In the genomic region with DNA sequence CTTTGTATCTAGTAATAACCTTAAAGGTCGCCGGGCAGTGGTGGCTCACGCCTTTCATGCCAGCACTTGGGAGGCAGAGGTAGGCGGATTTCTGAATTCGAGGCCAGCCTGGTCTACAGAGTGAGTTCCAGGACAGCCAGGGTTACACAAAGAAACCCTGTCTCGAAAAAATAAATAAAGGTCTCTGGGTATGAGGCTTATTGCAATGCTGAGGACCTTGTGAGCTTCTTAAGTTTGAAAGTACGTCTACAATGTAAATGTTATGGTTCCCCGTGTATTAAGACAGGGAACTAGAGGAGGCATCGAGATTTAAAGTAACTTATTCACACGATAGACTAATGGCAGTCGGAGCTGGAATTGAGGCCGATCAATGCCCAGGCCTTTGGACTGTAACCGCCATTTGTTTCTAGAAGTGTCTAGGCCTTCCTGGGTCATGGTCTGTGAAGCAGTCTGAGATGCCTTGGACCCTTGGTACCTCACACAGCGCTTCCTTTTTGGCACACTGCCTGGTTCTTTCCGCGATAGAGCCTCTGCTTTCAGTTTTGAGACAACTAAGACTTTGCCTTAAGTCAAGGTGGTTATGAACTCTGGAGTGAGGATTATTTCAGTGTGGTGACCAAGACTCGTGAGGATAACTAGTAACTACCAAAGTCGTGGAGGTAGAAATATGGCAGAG, we compare ENCODE assay signal across 8 mouse cellular contexts. TPM values are rescaled to one million over a fixed set of nuclear protein-coding genes. Genes with fewer than 3 reads are reported as not detected.
DNase-seq lines count a peak whose midpoint lies in the region; ATAC-seq and TF ChIP-seq lines count a peak whose summit lies in the region.

No protein-coding gene starts in this region.

- H3K4me1 ChIP-seq in forebrain, embryonic 10.5 days, result peaks cover 19% of the 10 kb centered on the region
- peaks cover 13% of the 10 kb centered on the region for H3K4me1 ChIP-seq in lung, embryonic 16.5 days (replicated peaks; ENCODE audit: control insufficient read depth, insufficient read depth, low read length)

- peaks cover 50% of the 10 kb centered on the region for H3K79me2 ChIP-seq in C2C12 (ENCODE audit: control insufficient read depth, insufficient read depth)

- intact Hi-C loops in heart, postnatal 14 days (cut with DNase I), result no loop called here

- peak overlapping the region; percentile 87 for H3K9ac ChIP-seq in lung, embryonic 16.5 days (ENCODE audit: low read length)

- no peak for TF ChIP-seq CTCF in C2C12 (IDR thresholded peaks at IDR 0.05; ENCODE audit: control insufficient read depth, insufficient read depth, insufficient read length)

- peak overlapping the region; percentile 96 for H3ac ChIP-seq in C2C12 (ENCODE audit: control insufficient read depth, insufficient read length, low read depth)

- H3K36me3 ChIP-seq in C2C12 (ENCODE audit: control insufficient read depth, insufficient read depth), result peaks cover 38% of the 10 kb centered on the region
- H3K36me3 ChIP-seq in forebrain, embryonic 10.5 days (replicated peaks), result peaks cover 16% of the 10 kb centered on the region
- H3K36me3 ChIP-seq in lung, embryonic 16.5 days (ENCODE audit: control insufficient read depth, insufficient read depth, low read length), result peaks cover 3% of the 10 kb centered on the region; the same call in 1 of the 2 replicates

- H3K9me3 ChIP-seq in forebrain, embryonic 10.5 days, result no peaks in the 10 kb centered on the region
- H3K9me3 ChIP-seq in lung, embryonic 16.5 days (ENCODE audit: control insufficient read depth, low read length), result no peaks in the 10 kb centered on the region

- 42% methylated on average over 18 of the region's 18 CpGs for WGBS in forebrain, embryonic 10.5 days
- WGBS in lung, embryonic 16.5 days, result 13% methylated on average over 18 of the region's 18 CpGs

- peak overlapping the region; percentile 74 for H3K4me2 ChIP-seq in lung, embryonic 16.5 days (ENCODE audit: low read depth, low read length)

- peak overlapping the region; percentile 87 for H3K27ac ChIP-seq in forebrain, embryonic 10.5 days
- H3K27ac ChIP-seq in lung, embryonic 16.5 days (ENCODE audit: low read length), result peak overlapping the region; percentile 82

- H3K4me3 ChIP-seq in C2C12 (ENCODE audit: insufficient read depth, poor library complexity, severe bottlenecking), result peak overlapping the region; percentile 72
- peak overlapping the region; percentile 78 for H3K4me3 ChIP-seq in forebrain, embryonic 10.5 days
- H3K4me3 ChIP-seq in lung, embryonic 16.5 days (ENCODE audit: low read length), result peak overlapping the region; percentile 82

- peak; percentile 56 for ATAC-seq in lung, embryonic 16.5 days (ENCODE audit: low read depth)
- ATAC-seq in neutrophil, adult 5-6 weeks (ENCODE audit: extremely low read depth, insufficient number of reproducible peaks, low FRiP score, poor library complexity, severe bottlenecking), result peak; percentile 40

- peaks cover 38% of the 10 kb centered on the region for H3K79me3 ChIP-seq in C2C12 (ENCODE audit: low read depth)

- peak; percentile 60 for DNase-seq in adrenal gland, adult 8-10 months
- DNase-seq in forebrain, embryonic 10.5 days (ENCODE audit: extremely low spot score, low spot score), result no peak
- DNase-seq in heart, postnatal 14 days, result peak; percentile 67 to 75
- DNase-seq in kidney, postnatal 36 days, result peak; percentile 89 to 90
- peak; percentile 71 for DNase-seq in thymus, postnatal 14 days

- no peaks in the 10 kb centered on the region for H3K27me3 ChIP-seq in C2C12 (ENCODE audit: control insufficient read depth, insufficient read depth, insufficient read length)
- peaks cover 12% of the 10 kb centered on the region for H3K27me3 ChIP-seq in forebrain, embryonic 10.5 days (ENCODE audit: poor library complexity, severe bottlenecking)
- H3K27me3 ChIP-seq in lung, embryonic 16.5 days (ENCODE audit: control insufficient read depth, insufficient read depth, low read depth, low read length), result no peaks in the 10 kb centered on the region

TF ChIP-seq in C2C12, 6 proteins besides CTCF, POLR2A, EP300 and RAD21:
- TF ChIP-seq MYOG (IDR thresholded peaks at IDR 0.05; ENCODE audit: control insufficient read depth, extremely low read depth, insufficient read length) (no peak), MYOD1 (IDR thresholded peaks at IDR 0.05; ENCODE audit: control insufficient read depth, insufficient read length, low read depth) (no peak), MAX (IDR thresholded peaks at IDR 0.05) (no peak), CEBPB (IDR thresholded peaks at IDR 0.05; ENCODE audit: low read depth) (no peak), FOSL1 (IDR thresholded peaks at IDR 0.05; ENCODE audit: insufficient read depth, low read length, poor library complexity, severe bottlenecking) (no peak), USF1 (IDR thresholded peaks at IDR 0.05; ENCODE audit: low read depth) (no peak)

RNA-seq across cellular contexts. Expression of a gene that starts 0.9 kb away (rescaled TPM):
- polyA plus RNA-seq in C2C12 (2012; fragmentation: generic; extraction: Trizol), result 215 TPM
- total RNA-seq in adrenal gland, adult 8-10 months (2022), result 100 to 1,000 TPM; 769 to 879 (median 834) TPM
- polyA plus RNA-seq in forebrain, embryonic 10.5 days (2016; fragmentation: Nextera tagmentation; extraction: Ambion mirVana), result 89.2 and 89.5 TPM in 2 replicates
- total RNA-seq in heart, postnatal 14 days (2021), result 100 to 1,000 TPM; 116 to 127 TPM
- polyA plus RNA-seq in lung, embryonic 16.5 days (2015; fragmentation: Nextera tagmentation; extraction: Ambion mirVana), result 408 and 412 TPM in 2 replicates
- 2,529 and 2,921 TPM in 2 replicates for total RNA-seq in neutrophil, adult 5-6 weeks (2017)

RNA-seq across cellular contexts. Expression of a gene that starts 12.1 kb away (rescaled TPM):
- 0.06 TPM for polyA plus RNA-seq in C2C12 (2012; fragmentation: generic; extraction: Trizol)
- not detected for total RNA-seq in adrenal gland, adult 8-10 months (2022)
- polyA plus RNA-seq in forebrain, embryonic 10.5 days (2016; fragmentation: Nextera tagmentation; extraction: Ambion mirVana), result 0.09 TPM in 1 of 2 replicates, not detected in the other
- total RNA-seq in heart, postnatal 14 days (2021), result not detected
- polyA plus RNA-seq in lung, embryonic 16.5 days (2015; fragmentation: Nextera tagmentation; extraction: Ambion mirVana), result 0.11 TPM in 1 of 2 replicates, not detected in the other
- not detected in 2 replicates for total RNA-seq in neutrophil, adult 5-6 weeks (2017)

RNA-seq across cellular contexts. Expression of a gene that starts 30.2 kb away (rescaled TPM):
- polyA plus RNA-seq in C2C12 (2012; fragmentation: generic; extraction: Trizol), result 4.2 TPM
- total RNA-seq in adrenal gland, adult 8-10 months (2022), result 10 to 100 TPM; 20.0 to 25.0 (median 23.5) TPM
- 13.5 and 13.6 TPM in 2 replicates for polyA plus RNA-seq in forebrain, embryonic 10.5 days (2016; fragmentation: Nextera tagmentation; extraction: Ambion mirVana)
- 10 to 100 TPM in 1 of 2 experiments, 1 to 10 TPM in 1; 9.8 to 11.4 TPM for total RNA-seq in heart, postnatal 14 days (2021)
- 8.9 and 9.5 TPM in 2 replicates for polyA plus RNA-seq in lung, embryonic 16.5 days (2015; fragmentation: Nextera tagmentation; extraction: Ambion mirVana)
- total RNA-seq in neutrophil, adult 5-6 weeks (2017), result 26.4 and 30.3 TPM in 2 replicates

RNA-seq across cellular contexts. Expression of a gene that starts 37.6 kb away (rescaled TPM):
- polyA plus RNA-seq in C2C12 (2012; fragmentation: generic; extraction: Trizol), result not detected
- total RNA-seq in adrenal gland, adult 8-10 months (2022), result under 1 TPM in 1 of 4 experiments, not detected in 3; 0.09 TPM
- not detected in 2 replicates for polyA plus RNA-seq in forebrain, embryonic 10.5 days (2016; fragmentation: Nextera tagmentation; extraction: Ambion mirVana)
- not detected for total RNA-seq in heart, postnatal 14 days (2021)
- not detected in 2 replicates for polyA plus RNA-seq in lung, embryonic 16.5 days (2015; fragmentation: Nextera tagmentation; extraction: Ambion mirVana)
- not detected in 2 replicates for total RNA-seq in neutrophil, adult 5-6 weeks (2017)

RNA-seq across cellular contexts. Expression of a gene that starts 37.7 kb away (rescaled TPM):
- not detected for polyA plus RNA-seq in C2C12 (2012; fragmentation: generic; extraction: Trizol)
- total RNA-seq in adrenal gland, adult 8-10 months (2022), result not detected
- not detected in 2 replicates for polyA plus RNA-seq in forebrain, embryonic 10.5 days (2016; fragmentation: Nextera tagmentation; extraction: Ambion mirVana)
- total RNA-seq in heart, postnatal 14 days (2021), result not detected
- not detected in 2 replicates for polyA plus RNA-seq in lung, embryonic 16.5 days (2015; fragmentation: Nextera tagmentation; extraction: Ambion mirVana)
- total RNA-seq in neutrophil, adult 5-6 weeks (2017), result not detected in 2 replicates

Comparison
In these comparisons a context has a peak if more than half of its experiments do, and no peak if none do; other contexts are left out.
1. RNA of a gene that starts 0.9 kb away (total RNA-seq): 2,529 to 2,921 TPM in neutrophil, adult 5-6 weeks and 769 to 879 TPM in adrenal gland, adult 8-10 months; 116 to 127 TPM in heart, postnatal 14 days; every median in the first group is over 4 times any median in the second.
2. Peak in every context shown above with its lines, with median percentiles within 50 percentile points of each other: H3K4me3 ChIP-seq.